Mouse (Mus musculus) lung, embryonic 16.5 days (tissue): Measurements from ENCODE around the gene Gpr107. TPM values are rescaled to one million over a fixed set of nuclear protein-coding genes. Genes with fewer than 3 reads are reported as not detected.

Experiments
- ATAC-seq: fragments of 200-750 bp; cut with Nextera tagmentation; 2 replicates; pipeline ENCODE4 v1.8.0; 2017; ENCODE audit warnings: low read depth, mild to moderate bottlenecking, moderate library complexity
- H3K27ac ChIP-seq: fragments of 300-500 bp; sonication (generic); 2 replicates; pipeline ENCODE4 v1.5.1; 2014; ENCODE audit warnings: mild to moderate bottlenecking, control low read depth, low read length
- H3K27me3 ChIP-seq: fragments of 300-500 bp; sonication (generic); 2 replicates; pipeline ENCODE4 v1.6.1; 2014; ENCODE audit warnings: low read depth, low read length, mixed read lengths; ENCODE audit not compliant: control insufficient read depth, insufficient read depth
- H3K36me3 ChIP-seq: fragments of 300-500 bp; sonication (generic); 2 replicates; pipeline ENCODE4 v1.6.1; 2014; ENCODE audit warnings: low read length; ENCODE audit not compliant: control insufficient read depth, insufficient read depth
- H3K4me1 ChIP-seq: fragments of 300-500 bp; sonication (generic); replicated peaks from 2 replicates; pipeline ENCODE4 v1.6.1; 2014; ENCODE audit warnings: low read length, mixed read lengths; ENCODE audit not compliant: control insufficient read depth, insufficient read depth
- H3K4me2 ChIP-seq: fragments of 300-500 bp; sonication (generic); 2 replicates; pipeline ENCODE4 v1.6.1; 2014; ENCODE audit warnings: low read depth, low read length, control low read depth
- H3K4me3 ChIP-seq: fragments of 300-500 bp; sonication (generic); 2 replicates; pipeline ENCODE4 v1.5.1; 2014; ENCODE audit warnings: mild to moderate bottlenecking, low read length, control low read depth
- H3K9ac ChIP-seq: fragments of 300-500 bp; sonication (generic); 2 replicates; pipeline ENCODE4 v1.6.1; 2014; ENCODE audit warnings: low read length, control low read depth
- H3K9me3 ChIP-seq: fragments of 300-500 bp; sonication (generic); 2 replicates; pipeline ENCODE4 v1.6.1; 2016; ENCODE audit warnings: low read length; ENCODE audit not compliant: control insufficient read depth
- WGBS: fragments of 180-500 bp; shearing (Covaris S2); extraction: QIAGEN DNeasy Blood & Tissue Kit; methylation state at CpG from one replicate; pipeline ENCODE4 v1.1.7; 2014; 5-methylcytosine and 5-hydroxymethylcytosine counted together
- polyA plus RNA-seq: library from polyadenylated mRNA; unstranded; fragments of >200 nt; fragmentation: Nextera tagmentation; extraction: Ambion mirVana; gene quantifications from 2 replicates; pipeline ENCODE4 v1.2.1, GENCODE M21; 2015

Gpr107 gene
- polyA plus RNA-seq, 1 experiment from 2014 or later = 34.3 TPM

DNA sequence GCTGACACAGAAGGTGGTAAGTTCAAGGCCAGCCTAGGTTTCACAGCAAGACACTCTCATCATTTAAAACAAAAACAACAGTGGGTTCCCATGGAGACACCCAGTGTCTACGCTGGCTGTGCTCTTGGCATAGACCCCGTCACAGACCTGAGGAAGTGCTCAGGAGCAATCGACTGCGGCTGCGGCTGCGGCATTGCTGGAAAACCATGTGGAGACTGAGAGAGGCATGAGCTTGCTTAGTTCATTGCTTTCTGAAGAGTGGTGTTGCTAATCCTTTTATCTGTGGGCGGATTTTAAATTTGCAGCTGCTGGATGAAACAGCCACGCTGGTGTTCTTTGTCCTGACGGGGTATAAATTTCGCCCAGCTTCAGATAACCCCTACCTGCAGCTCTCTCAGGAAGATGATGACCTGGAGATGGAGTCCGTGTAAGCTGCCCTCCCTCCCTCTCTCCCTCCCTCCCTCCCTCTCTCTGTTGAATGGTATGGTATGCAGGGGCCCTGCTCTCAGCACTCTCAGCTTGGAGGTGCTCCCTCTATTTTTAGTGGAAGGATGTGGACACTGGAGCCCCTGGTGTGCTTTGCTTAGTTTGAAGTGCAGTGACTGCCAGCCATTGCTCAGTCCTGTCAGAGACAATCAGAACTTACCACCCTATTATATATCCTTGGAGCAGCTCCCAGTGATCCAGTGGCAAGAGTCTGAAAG is 58.2 kb downstream of the Gpr107 start:
- no peak overlapping the region for H3K4me3 ChIP-seq
- H3K4me1 ChIP-seq = no peaks in the 10 kb centered on the region
- no peak overlapping the region for H3K9ac ChIP-seq
- 74% methylated on average over 11 of the region's 11 CpGs for WGBS
- H3K9me3 ChIP-seq = no peaks in the 10 kb centered on the region
- no peaks in the 10 kb centered on the region for H3K27me3 ChIP-seq
- ATAC-seq = no peak
- no peak overlapping the region for H3K27ac ChIP-seq
- no peak overlapping the region for H3K4me2 ChIP-seq
- peaks cover 25% of the 10 kb centered on the region for H3K36me3 ChIP-seq

DNA sequence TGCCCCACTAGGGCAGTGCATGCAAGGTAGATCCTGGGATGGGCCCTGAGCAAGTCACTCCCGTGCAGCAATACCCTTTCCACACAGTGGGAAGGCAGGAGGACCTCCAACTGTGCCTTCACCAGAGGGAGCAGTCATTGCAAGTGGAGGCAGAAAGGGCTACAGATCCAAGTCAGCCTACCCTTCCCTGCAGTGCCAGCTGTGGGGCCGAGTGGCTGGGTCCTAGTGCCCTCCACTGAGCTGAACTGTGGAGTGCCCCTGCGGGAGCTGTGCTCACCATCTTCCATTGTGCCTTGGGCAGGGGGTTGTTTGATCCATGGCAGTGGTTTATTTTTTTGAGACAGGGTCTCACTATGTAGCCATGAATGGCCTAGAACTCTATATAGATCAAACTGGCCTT is 59.1 kb downstream of the Gpr107 start:
- H3K4me1 ChIP-seq = no peaks in the 10 kb centered on the region
- H3K4me3 ChIP-seq = no peak overlapping the region
- no peak for ATAC-seq
- H3K9me3 ChIP-seq = no peaks in the 10 kb centered on the region
- no peak overlapping the region for H3K9ac ChIP-seq
- no peaks in the 10 kb centered on the region for H3K27me3 ChIP-seq
- 55% methylated on average over 3 of the region's 3 CpGs for WGBS
- no peak overlapping the region for H3K27ac ChIP-seq
- no peak overlapping the region for H3K4me2 ChIP-seq
- peaks cover 25% of the 10 kb centered on the region for H3K36me3 ChIP-seq

DNA sequence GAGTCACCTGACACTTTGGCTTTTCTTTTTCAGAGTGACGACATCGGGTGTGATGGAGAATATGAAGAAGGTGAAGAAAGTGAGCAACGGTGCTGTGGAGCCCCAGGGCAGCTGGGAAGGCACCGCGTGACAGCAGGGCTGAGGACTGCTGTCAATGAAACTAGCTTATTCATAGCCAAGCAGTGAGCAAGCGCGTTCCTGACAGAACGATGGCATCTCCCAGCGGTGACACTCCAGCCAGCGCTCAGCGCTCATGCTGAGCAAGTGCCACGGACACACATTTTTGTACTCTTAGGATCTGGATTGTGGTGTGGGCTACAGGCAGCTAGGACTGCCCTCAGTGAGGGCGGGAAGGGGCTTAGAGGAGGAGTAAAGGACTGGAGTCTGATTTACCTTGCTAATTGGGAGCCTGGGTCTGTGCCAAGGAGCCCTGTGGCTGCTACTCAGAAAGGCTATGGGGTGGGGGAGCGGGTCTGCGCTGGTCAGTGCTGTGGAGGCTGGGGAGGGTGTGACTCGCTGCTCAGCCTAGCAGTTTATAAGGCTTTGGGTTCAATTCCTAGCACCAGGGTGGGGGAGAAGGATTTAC is 62.2 kb downstream of the Gpr107 start:
- Histone ChIP-seq H3K27me3 (no peaks in the 10 kb centered on the region), H3K9me3 (no peaks in the 10 kb centered on the region), H3K4me2 (no peak overlapping the region), H3K4me1 (no peaks in the 10 kb centered on the region), H3K9ac (no peak overlapping the region), H3K27ac (no peak overlapping the region), H3K4me3 (no peak overlapping the region), H3K36me3 (peaks cover 16% of the 10 kb centered on the region)
- 87% methylated on average over 16 of the region's 16 CpGs for WGBS
- no peak for ATAC-seq

DNA sequence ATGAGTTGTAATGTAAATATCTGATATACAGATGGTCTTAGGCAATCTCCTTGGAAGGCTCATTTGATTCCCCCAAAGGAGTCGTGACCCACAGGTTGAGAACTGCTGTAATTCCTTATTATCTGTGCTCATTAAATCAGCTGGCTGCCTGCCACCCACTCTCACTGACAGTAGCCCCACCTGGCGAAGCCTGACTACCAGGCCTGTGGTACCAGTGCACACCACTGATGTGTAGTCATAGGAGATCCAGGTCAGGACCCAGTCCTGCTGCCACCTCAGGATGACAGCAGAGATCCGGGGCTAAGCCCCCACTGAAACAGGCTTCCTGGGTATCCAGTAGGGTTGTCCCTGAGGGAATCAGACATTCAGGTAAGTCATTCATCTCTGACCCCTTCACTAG is 66.5 kb downstream of the Gpr107 start:
- no peak overlapping the region for H3K9ac ChIP-seq
- H3K36me3 ChIP-seq = peaks cover 4% of the 10 kb centered on the region
- no peak overlapping the region for H3K27ac ChIP-seq
- no peak for ATAC-seq
- no peaks in the 10 kb centered on the region for H3K9me3 ChIP-seq
- H3K4me3 ChIP-seq = no peak overlapping the region
- no peaks in the 10 kb centered on the region for H3K27me3 ChIP-seq
- WGBS = 80% methylated on average over 3 of the region's 3 CpGs
- no peak overlapping the region for H3K4me2 ChIP-seq
- no peaks in the 10 kb centered on the region for H3K4me1 ChIP-seq

DNA sequence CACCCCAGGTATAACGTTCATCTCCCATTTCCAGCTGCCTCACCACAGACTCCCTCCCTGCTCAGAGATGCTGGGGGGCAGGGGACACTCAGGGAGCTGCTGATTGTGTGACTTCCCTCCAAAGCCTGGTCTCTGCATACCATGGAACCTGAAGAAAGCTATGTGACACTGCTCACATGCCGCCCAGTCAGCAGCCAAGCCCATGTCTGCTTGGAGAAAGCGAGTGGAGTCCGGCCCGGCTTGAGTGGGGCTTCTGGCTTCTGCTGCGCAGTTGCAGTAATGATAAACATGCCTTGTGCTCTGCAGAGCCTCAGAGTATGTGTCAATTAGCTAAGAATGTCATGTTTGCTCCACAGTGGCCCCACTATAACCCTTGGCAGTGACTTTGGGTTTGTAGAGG is 67.4 kb downstream of the Gpr107 start:
- H3K4me2 ChIP-seq = no peak overlapping the region
- H3K9ac ChIP-seq = no peak overlapping the region

DNA sequence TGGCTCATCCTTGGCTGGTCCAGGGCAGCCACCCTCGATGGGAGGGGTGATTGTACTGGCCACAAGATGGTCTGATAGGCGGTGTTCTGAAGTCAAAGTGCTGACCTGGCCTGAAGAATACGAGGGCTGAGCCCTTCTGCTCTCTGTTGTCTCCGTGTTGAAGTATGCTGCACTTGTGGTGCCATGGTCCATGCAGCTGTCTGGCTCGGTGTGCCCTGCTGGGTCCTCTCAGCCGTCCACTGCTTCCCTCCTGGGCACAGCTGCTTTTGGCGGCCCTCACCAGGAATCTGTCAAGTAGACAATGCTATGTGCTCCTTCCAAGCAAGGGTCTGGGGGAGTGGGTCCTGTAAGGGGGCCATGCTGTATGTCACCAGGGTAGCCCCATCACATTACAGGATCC is 68.7 kb downstream of the Gpr107 start:
- Histone ChIP-seq H3K27me3 (no peaks in the 10 kb centered on the region), H3K9ac (no peak overlapping the region), H3K36me3 (no peaks in the 10 kb centered on the region), H3K27ac (no peak overlapping the region), H3K4me1 (no peaks in the 10 kb centered on the region), H3K9me3 (no peaks in the 10 kb centered on the region), H3K4me3 (no peak overlapping the region), H3K4me2 (no peak overlapping the region)
- 53% methylated on average over 7 of the region's 7 CpGs for WGBS
- no peak for ATAC-seq

More for the DNA sequence above, 67.4 kb downstream of the Gpr107 start:
- no peaks in the 10 kb centered on the region for H3K4me1 ChIP-seq
- H3K27me3 ChIP-seq = no peaks in the 10 kb centered on the region
- H3K27ac ChIP-seq = no peak overlapping the region
- 70% methylated on average over 6 of the region's 6 CpGs for WGBS
- peaks cover 2% of the 10 kb centered on the region for H3K36me3 ChIP-seq
- ATAC-seq = no peak
- H3K9me3 ChIP-seq = no peaks in the 10 kb centered on the region
- no peak overlapping the region for H3K4me3 ChIP-seq

DNA sequence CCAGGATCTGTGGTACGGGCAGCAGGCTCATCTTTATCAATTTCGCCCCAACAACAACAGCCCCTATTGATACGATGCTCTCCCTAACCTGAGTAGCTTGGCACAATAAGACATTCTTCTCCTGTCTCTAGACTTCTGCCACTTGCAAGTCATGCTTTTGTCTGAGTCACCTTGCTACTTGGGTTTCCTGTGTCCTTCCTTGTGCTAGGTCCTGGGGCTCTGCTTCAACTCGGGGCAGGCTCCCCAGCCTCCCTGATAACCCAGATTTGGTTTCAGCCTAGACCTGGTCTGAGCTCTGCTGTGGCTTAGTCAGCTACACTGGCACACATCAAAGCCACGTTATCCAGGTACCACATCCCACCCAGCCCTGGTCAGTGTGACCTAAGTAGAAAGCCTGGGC is 69.5 kb downstream of the Gpr107 start:
- Histone ChIP-seq H3K4me3 (no peak overlapping the region), H3K9ac (no peak overlapping the region), H3K36me3 (no peaks in the 10 kb centered on the region), H3K9me3 (peaks cover 5% of the 10 kb centered on the region), H3K27me3 (no peaks in the 10 kb centered on the region), H3K4me2 (no peak overlapping the region), H3K27ac (no peak overlapping the region), H3K4me1 (no peaks in the 10 kb centered on the region)
- no peak for ATAC-seq
- 72% methylated on average over 5 of the region's 5 CpGs for WGBS

DNA sequence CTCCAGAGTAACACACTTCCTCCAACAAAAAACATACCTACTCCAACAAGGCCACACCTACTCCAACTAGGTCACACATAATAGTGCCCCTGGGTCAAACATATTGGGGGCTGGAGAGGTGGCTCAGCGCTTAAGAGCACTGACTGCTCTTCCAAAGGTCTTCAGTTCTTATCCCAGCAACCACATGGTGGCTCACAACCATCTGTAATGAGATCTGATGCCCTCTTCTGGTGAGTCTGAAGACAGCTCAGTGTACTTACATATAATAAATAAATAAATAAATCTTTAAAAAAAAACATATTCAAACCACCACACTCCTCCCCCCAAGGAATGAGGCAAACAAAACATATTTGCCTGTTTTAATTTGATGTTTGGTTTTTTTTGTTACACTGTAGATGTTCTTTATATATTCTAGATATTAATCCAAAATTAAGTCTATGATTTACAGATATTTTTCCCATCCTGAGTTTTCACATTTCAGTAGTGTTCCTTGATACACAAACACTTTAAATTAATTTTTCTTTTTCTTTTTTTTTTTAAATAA is 76.7 kb downstream of the Gpr107 start:
- no peaks in the 10 kb centered on the region for H3K4me1 ChIP-seq
- ATAC-seq = no peak
- H3K27me3 ChIP-seq = no peaks in the 10 kb centered on the region
- no peak overlapping the region for H3K9ac ChIP-seq
- no peak overlapping the region for H3K4me2 ChIP-seq
- no peaks in the 10 kb centered on the region for H3K36me3 ChIP-seq
- peaks cover 8% of the 10 kb centered on the region for H3K9me3 ChIP-seq
- H3K27ac ChIP-seq = no peak overlapping the region
- no peak overlapping the region for H3K4me3 ChIP-seq
- 69% methylated on average over 1 of the region's 1 CpGs for WGBS

DNA sequence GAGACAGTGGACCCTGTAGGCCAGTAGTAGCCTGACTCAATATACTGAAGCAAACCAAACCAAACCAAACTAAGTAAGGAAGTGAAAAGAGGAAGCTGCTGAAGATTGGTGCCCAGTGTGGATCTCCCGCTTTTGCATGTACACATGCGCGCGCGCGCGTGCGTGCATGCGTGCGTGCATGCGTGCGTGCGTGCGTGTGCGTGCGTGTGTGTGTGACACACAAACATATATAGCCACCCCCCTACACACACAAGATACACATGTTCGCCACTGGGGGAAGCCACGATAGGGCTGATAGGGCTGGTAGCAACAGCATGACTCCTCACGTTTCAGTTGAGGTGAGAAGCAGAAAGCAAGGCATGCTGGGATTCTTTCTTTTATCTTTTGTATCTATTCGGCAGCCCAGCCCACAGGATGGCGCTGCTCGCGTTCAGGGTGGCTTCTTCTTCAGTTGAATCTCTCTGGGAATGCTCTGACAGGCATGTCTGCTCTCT is 87.1 kb downstream of the Gpr107 start:
- peak overlapping the region; percentile 4; the same call in 1 of the 2 replicates for H3K4me3 ChIP-seq
- WGBS = 27% methylated on average over 23 of the region's 23 CpGs
- H3K27me3 ChIP-seq = peaks cover 6% of the 10 kb centered on the region
- no peak overlapping the region for H3K9ac ChIP-seq
- no peak overlapping the region for H3K27ac ChIP-seq
- H3K4me1 ChIP-seq = peaks cover 2% of the 10 kb centered on the region
- H3K9me3 ChIP-seq = no peaks in the 10 kb centered on the region
- H3K4me2 ChIP-seq = peak overlapping the region; percentile 15
- ATAC-seq = peak; percentile 54; the same call in 1 of the 2 replicates
- H3K36me3 ChIP-seq = no peaks in the 10 kb centered on the region
